Mouse (Mus musculus) olfactory bulb, adult 2 months (tissue): Measurements from ENCODE around the gene Lsm2.
"Not testable (repeated sequence)": the region's sequence is repeated elsewhere in the genome, so short reads cannot be mapped to it uniquely, and the experiment has no call there.

ENCODE experiments used
- CTCF ChIP-seq: fragments of 200-500 bp; IDR thresholded peaks from 2 replicates; pipeline ENCODE4 v1.5.1; 2012; ENCODE audit warnings: low read depth, mild to moderate bottlenecking, low read length, moderate library complexity; ENCODE audit not compliant: insufficient read depth
- POLR2A ChIP-seq: fragments of 200-500 bp; IDR thresholded peaks from 2 replicates; pipeline ENCODE4 v1.6.1; 2012; ENCODE audit warnings: mild to moderate bottlenecking, low read depth, low read length, moderate library complexity; ENCODE audit not compliant: insufficient read depth

DNA sequence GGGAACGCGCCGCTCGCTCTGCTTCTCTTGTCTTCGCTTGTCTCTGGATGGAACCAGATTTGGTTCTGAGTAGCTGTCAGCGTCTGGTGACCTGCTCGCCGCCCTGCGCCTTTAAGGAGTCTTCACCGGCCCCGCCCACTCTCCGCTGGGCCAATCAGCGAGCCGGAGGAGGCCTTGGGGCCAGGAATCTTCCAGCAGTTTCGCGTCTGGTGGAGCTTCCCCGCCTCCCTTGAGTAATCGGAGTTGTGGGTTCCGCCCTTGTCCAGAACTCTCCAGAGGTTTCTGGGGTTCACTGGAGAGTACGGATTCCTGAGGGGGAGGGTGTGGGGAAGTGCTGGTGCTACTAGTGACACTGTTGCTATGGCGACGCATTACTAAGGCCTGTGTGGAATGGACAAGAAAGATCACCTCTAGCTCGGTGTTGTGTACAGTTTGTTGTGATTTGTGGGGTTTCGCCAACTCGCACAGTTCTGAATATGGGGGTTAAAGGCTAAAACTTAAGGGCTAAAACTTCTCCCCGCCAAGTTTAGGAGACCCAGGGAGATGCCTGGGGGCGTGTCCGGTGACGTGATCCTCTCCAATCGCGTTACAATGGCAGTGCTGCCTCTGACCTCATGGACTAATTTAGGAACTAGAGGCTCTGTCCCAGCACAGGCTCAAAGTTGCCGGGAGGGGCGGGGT lies 9.5 kb upstream of the Lsm2 start, which contains the start of the genes Hspa1a and Hspa1l:
- TF ChIP-seq POLR2A, result 0 out of 2 replicates have a peak, but pooled peaks have one; percentile 27
- not testable (repeated sequence) for TF ChIP-seq CTCF
